Mouse (Mus musculus) forebrain, postnatal 0 days (tissue): Measurements from ENCODE around the gene Gm973. TPM values are rescaled to one million over a fixed set of nuclear protein-coding genes. Genes with fewer than 3 reads are reported as not detected.
"Not testable (repeated sequence)": the region's sequence is repeated elsewhere in the genome, so short reads cannot be mapped to it uniquely, and the experiment has no call there.

Source experiments
- ATAC-seq: fragments of 200-750 bp; cut with Nextera tagmentation; 2 replicates; pipeline ENCODE4 v1.8.0; 2017; ENCODE audit warnings: mild to moderate bottlenecking, moderate library complexity
- DNase-seq: peaks from one replicate; pipeline ENCODE4 v3.0.0-alpha.2; 2015
- H3K27ac ChIP-seq: fragments of 300-500 bp; sonication (generic); 2 replicates; pipeline ENCODE4 v1.5.1; 2014; ENCODE audit warnings: low read depth, mild to moderate bottlenecking, antibody characterized with exemption, low read length, moderate library complexity, mixed read lengths
- H3K27me3 ChIP-seq: fragments of 300-500 bp; sonication (generic); 2 replicates; pipeline ENCODE4 v1.6.1; 2014; ENCODE audit warnings: mild to moderate bottlenecking, low read length, mixed read lengths; ENCODE audit not compliant: insufficient read depth
- H3K36me3 ChIP-seq: fragments of 300-500 bp; sonication (generic); 2 replicates; pipeline ENCODE4 v1.6.1; 2014; ENCODE audit warnings: mild to moderate bottlenecking, moderate library complexity; ENCODE audit not compliant: insufficient read depth
- H3K4me1 ChIP-seq: fragments of 300-500 bp; sonication (generic); 2 replicates; pipeline ENCODE4 v1.6.1; 2014; ENCODE audit warnings: antibody characterized with exemption; ENCODE audit not compliant: insufficient read depth
- H3K4me2 ChIP-seq: fragments of 300-500 bp; sonication (generic); 2 replicates; pipeline ENCODE4 v1.6.1; 2014; ENCODE audit warnings: low read depth, mild to moderate bottlenecking, moderate library complexity
- H3K4me3 ChIP-seq: fragments of 300-500 bp; sonication (generic); 2 replicates; pipeline ENCODE4 v1.5.1; 2014; ENCODE audit warnings: low read depth, low read length, mixed read lengths
- H3K9ac ChIP-seq: fragments of 300-500 bp; sonication (generic); 2 replicates; pipeline ENCODE4 v1.6.1; 2014; ENCODE audit warnings: mild to moderate bottlenecking
- H3K9me3 ChIP-seq: fragments of 300-500 bp; sonication (generic); 2 replicates; pipeline ENCODE4 v1.6.1; 2016; ENCODE audit warnings: low read length
- CTCF ChIP-seq: sonication (generic); IDR thresholded peaks from 2 replicates; pipeline ENCODE4 v1.5.1; 2016; ENCODE audit warnings: antibody characterized with exemption, control low read depth, low read depth
- WGBS: fragments of 180-500 bp; shearing (Covaris S2); extraction: QIAGEN DNeasy Blood & Tissue Kit; methylation state at CpG from one replicate; pipeline ENCODE4 v1.1.7; 2014; 5-methylcytosine and 5-hydroxymethylcytosine counted together
- polyA plus RNA-seq: library from polyadenylated mRNA; unstranded; fragments of >200 nt; fragmentation: Nextera tagmentation; extraction: Ambion mirVana; gene quantifications from 2 replicates; pipeline ENCODE4 v1.2.1, GENCODE M21; 2015
- total RNA-seq: library from RNA; depleted of rRNA; stranded (reverse); fragments of >200 nt; gene quantifications from 2 replicates; pipeline ENCODE4 v1.2.3, GENCODE M21; 2014

The Gm973 gene
- total and polyA plus RNA-seq, 2 experiments from 2014 or later: 5.4 to 13.8 TPM

- TF ChIP-seq CTCF: no peak
- Histone ChIP-seq H3K9ac (no peak overlapping the region), H3K27me3 (no peaks in the 10 kb centered on the region), H3K4me3 (no peak overlapping the region), H3K4me2 (no peak overlapping the region), H3K27ac (no peak overlapping the region), H3K9me3 (no peaks in the 10 kb centered on the region), H3K36me3 (no peaks in the 10 kb centered on the region), H3K4me1 (no peaks in the 10 kb centered on the region)
- DNase-seq (no peak), ATAC-seq (no peak)
- WGBS: 70% methylated on average over 1 of the region's 1 CpGs
These were observed 120.3 kb downstream of the Gm973 start for GRCm38 (mm10) chr1:59636349-59636748.

- Histone ChIP-seq H3K9ac (no peak overlapping the region), H3K27me3 (no peaks in the 10 kb centered on the region), H3K4me3 (no peak overlapping the region), H3K4me2 (no peak overlapping the region), H3K9me3 (no peaks in the 10 kb centered on the region), H3K27ac (no peak overlapping the region), H3K4me1 (no peaks in the 10 kb centered on the region), H3K36me3 (peaks cover 12% of the 10 kb centered on the region; the same call in 1 of the 2 replicates)
- DNase-seq: no peak
- ATAC-seq: no peak
- 84% methylated on average over 3 of the region's 3 CpGs for WGBS
- no peak for TF ChIP-seq CTCF
These were observed 122.3 kb downstream of the Gm973 start for GRCm38 (mm10) chr1:59638371-59638770.

- TF ChIP-seq CTCF: no peak
- Histone ChIP-seq H3K9me3 (no peaks in the 10 kb centered on the region), H3K9ac (no peak overlapping the region), H3K27me3 (no peaks in the 10 kb centered on the region), H3K27ac (no peak overlapping the region), H3K4me1 (no peaks in the 10 kb centered on the region), H3K36me3 (peaks cover 22% of the 10 kb centered on the region), H3K4me3 (no peak overlapping the region), H3K4me2 (no peak overlapping the region)
- 95% methylated on average over 1 of the region's 1 CpGs for WGBS
- DNase-seq: no peak
- ATAC-seq: no peak
These were observed 126.4 kb downstream of the Gm973 start for GRCm38 (mm10) chr1:59642488-59642887.

GRCm38 (mm10) chr1:59646502-59646901 lies 130.4 kb downstream of the Gm973 start:
- H3K9me3 ChIP-seq, H3K27me3 ChIP-seq, H3K4me2 ChIP-seq, H3K4me3 ChIP-seq, H3K9ac ChIP-seq, DNase-seq, ATAC-seq, H3K27ac ChIP-seq, H3K4me1 ChIP-seq: not testable (repeated sequence)
- peaks cover 34% of the 10 kb centered on the region for H3K36me3 ChIP-seq
- WGBS: 96% methylated on average over 2 of the region's 2 CpGs

GRCm38 (mm10) chr1:59651201-59651819 lies 135.2 kb downstream of the Gm973 start:
- WGBS: 94% methylated on average over 3 of the region's 3 CpGs
- Histone ChIP-seq H3K36me3 (peaks cover 21% of the 10 kb centered on the region), H3K27me3 (no peaks in the 10 kb centered on the region), H3K4me3 (no peak overlapping the region), H3K9me3 (no peaks in the 10 kb centered on the region), H3K9ac (no peak overlapping the region), H3K27ac (no peak overlapping the region), H3K4me1 (no peaks in the 10 kb centered on the region), H3K4me2 (no peak overlapping the region)
- ATAC-seq: no peak
- no peak for TF ChIP-seq CTCF
- DNase-seq: no peak

GRCm38 (mm10) chr1:59653243-59653911 lies 137.3 kb downstream of the Gm973 start:
- Histone ChIP-seq H3K9ac (no peak overlapping the region), H3K36me3 (peaks cover 16% of the 10 kb centered on the region), H3K4me2 (no peak overlapping the region), H3K4me3 (no peak overlapping the region), H3K27me3 (no peaks in the 10 kb centered on the region), H3K4me1 (no peaks in the 10 kb centered on the region), H3K27ac (no peak overlapping the region), H3K9me3 (no peaks in the 10 kb centered on the region)
- TF ChIP-seq CTCF: no peak
- 98% methylated on average over 3 of the region's 3 CpGs for WGBS
- DNase-seq (no peak), ATAC-seq (no peak)
